Mouse (Mus musculus): ENCODE data around the gene Plscr1.

Plscr1 gene

DNA sequence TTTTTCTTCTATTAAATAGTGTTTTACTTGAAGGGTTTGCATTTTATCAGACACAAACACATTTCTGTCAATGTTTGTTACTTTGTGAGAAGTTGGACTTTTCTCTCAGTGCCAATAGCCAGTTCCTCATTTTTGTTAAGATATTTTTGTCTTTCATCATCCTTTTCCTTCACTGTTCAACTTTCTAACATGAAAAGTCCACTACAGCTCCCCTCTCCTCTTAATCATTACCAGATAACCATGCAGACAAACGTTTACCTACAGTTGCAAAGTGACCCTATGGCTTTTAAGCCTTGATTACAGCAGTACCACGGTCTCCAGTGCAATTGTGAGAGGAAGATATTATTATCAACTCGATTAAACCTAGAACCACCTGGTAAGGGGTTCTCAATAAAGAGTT, 51.7 kb downstream of the Plscr1 start:
- DNase-seq (ENCODE audit: low spot score in 2 of 2): no peak

DNA sequence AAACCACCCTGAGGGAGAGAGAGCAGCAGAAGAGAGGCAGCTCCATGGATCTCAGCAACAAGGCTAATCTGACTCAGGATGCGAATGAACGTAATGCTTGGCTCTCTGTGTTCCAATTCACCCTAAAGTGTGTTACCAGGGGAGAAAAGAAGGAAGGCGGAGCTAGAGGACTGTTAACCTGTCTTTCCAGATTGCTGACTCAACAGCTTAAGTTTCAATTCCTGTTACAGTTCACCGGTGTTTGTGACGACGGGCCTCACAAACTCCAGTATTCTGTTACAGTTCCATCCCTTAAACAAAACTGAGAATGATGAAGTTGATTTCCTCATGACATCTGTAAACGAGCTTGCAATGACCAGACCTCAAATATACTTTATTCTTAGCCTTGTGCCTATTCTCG, 55.5 kb downstream of the Plscr1 start:
- DNase-seq (ENCODE audit: low spot score in 2 of 2): no peak

DNA sequence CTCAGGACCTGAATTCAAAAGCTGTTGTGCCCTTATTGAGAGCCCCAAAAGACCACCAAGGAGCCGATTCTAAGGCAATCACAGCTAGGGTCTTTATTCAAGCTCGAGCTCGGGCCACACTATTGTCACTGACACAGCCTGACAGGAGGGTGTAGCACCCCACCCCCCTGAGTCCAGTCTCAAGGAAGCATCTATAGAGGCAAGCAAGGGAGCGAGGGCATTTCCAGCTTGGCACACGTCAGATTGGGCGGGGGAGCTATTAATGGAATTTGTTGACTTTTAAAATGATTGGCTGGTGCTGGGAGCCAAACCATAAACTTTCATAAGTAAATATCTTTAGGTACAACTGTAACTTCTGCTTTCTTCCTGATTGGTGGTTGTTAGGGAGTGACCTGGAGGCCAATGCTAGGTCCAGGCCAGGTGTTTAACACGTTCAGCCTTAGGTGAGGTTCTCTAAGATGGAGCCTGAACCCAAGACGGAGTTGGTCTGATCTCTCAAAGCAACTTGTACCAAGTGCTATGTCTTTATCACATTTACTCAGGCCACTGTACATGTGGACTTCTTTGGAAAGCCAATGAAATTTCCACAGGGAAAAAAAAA, 56.2 kb downstream of the Plscr1 start:
- no peak for DNase-seq (ENCODE audit: low spot score in 2 of 2)

DNA sequence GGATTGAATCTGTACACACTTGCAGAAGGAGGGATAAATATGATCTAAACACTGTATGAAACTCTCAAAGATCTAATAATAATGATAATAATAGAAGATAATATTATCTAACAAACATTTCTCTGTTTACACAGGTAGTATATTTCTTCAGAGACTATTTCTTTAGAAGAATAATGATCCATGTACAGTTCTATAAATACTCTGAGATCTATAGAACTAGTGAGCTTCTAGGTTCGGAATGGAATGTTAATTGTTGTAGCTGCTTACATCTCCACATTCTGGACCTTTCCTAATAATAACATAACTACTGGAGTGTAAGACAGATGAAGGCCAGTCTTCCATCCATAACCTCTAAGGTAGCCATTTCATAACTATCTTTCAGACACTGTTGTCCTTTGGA, 59.5 kb downstream of the Plscr1 start, which contains the start of gene 1700057G04Rik:
1700057G04Rik (plus strand) TSS at position 301 of the 400 bp plus-strand sequence.
- no peak for DNase-seq (ENCODE audit: low spot score in 2 of 2)

DNA sequence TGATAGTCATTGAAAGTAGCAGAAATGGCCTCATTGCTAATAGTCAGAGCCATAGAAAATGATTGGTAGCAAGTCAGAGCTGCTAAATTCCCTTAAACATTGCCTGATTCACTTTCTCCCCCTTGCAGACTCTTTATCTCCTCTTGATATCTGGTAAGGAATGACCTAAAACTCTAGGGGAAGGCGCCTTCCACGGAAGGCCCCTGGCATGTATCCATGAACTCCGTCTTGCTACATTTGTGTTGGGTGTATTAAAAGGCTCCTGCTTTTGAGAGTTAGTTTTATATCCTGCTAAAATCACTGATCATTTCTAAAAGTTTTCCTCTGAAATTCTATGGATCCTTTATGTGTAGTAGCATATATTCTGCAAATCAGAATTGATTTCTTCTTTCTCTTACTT, 67.2 kb downstream of the Plscr1 start:
- DNase-seq (ENCODE audit: low spot score in 2 of 2): no peak
